Mouse (Mus musculus): ENCODE measurements around the gene Focad. TPM values are rescaled to one million over a fixed set of nuclear protein-coding genes. Genes with fewer than 3 reads are reported as not detected.

Gene Focad
- 22.5 and 24.3 TPM in 2 replicates for polyA plus RNA-seq (2011; ENCODE audit: insufficient read depth, insufficient read length, low read depth, missing spikeins)

DNA sequence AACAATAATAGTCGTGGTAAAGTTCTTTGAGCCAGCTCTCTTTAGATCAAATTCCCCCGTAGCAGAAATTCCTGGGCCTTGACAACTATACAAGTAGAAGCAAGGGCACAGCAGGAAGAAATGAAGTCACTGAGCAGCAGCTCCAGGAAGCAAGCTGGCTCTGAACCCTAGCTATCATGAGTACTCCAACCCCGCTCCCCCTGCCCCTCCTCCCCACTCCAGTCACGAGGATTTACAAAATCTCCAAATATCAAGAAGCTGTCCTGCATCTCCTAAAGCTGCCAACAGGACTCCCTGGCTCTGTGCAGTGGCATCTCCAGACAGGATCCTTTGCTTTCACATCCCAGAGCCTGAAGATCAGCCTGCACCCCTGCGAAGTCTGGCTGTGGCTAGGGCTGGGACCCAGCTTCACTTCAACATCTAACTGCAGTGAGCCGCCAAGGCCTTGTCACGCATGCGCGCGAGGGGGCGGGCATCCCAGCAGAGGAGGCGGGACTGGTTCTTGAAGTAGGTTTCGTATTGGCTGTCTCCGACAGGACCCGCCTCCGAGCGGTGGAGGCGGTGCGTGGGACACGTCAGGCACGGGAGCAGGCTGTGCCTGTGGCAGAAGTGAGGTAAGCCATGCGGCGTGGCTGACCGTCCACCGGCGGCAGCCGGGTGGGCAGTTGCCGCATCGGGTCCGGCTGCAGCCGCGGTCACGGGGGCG lies at the start of gene Focad:
TSS of gene Focad (plus strand) at position 568 of the 706 bp plus-strand sequence.
- no peak for TF ChIP-seq CTCF (IDR thresholded peaks at IDR 0.05; ENCODE audit: low read depth, low read length)
- TF ChIP-seq POLR2A (IDR thresholded peaks at IDR 0.05; ENCODE audit: insufficient read depth, low read length) = peak; percentile 78
- no peak for TF ChIP-seq EP300 (IDR thresholded peaks at IDR 0.05; ENCODE audit: insufficient read depth, low read depth, low read length)
- no peaks in the 10 kb centered on the region for H3K27me3 ChIP-seq (ENCODE audit: control insufficient read depth, insufficient read depth, low read length, poor library complexity, severe bottlenecking)
- H3K27ac ChIP-seq (ENCODE audit: insufficient read depth, low read length) = no peak within 1 kb of the TSS
- H3K9me3 ChIP-seq (replicated peaks; ENCODE audit: control insufficient read depth, insufficient read depth, low read length, poor library complexity, severe bottlenecking) = no peaks in the 10 kb centered on the region
- peaks cover 1% of the 10 kb centered on the region for H3K4me1 ChIP-seq (ENCODE audit: control insufficient read depth, insufficient read depth, low read length)
- H3K4me3 ChIP-seq (ENCODE audit: low read depth, low read length) = peak within 1 kb of the TSS; percentile 74
- H3K36me3 ChIP-seq (ENCODE audit: control insufficient read depth, insufficient read depth, low read length, poor library complexity, severe bottlenecking) = no peaks in the 10 kb centered on the region
- H3K9ac ChIP-seq (ENCODE audit: low read depth, poor library complexity, severe bottlenecking) = peak within 1 kb of the TSS; percentile 43

DNA sequence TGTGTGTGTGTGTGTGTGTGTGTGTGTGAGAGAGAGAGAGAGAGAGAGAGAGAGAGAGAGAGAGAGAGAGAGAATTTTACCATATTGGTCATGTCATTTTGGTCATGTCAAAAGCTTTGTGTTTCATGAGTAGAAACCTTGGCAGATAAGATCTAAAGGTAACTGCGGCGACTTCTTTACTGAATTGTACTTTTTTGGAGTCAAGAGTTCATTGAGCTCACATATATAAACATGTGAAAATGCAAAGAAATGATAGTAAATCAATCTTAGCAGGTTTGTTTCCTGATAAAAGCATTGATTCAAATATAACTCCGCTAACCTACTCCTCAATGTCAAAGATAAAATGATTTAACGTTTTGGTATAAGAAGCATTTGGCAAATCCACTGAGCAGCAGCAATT lies 49.3 kb upstream of the Focad start:
- no peak overlapping the region for H3K4me3 ChIP-seq (ENCODE audit: low read depth, low read length)
- no peaks in the 10 kb centered on the region for H3K36me3 ChIP-seq (ENCODE audit: control insufficient read depth, insufficient read depth, low read length, poor library complexity, severe bottlenecking)
- no peak overlapping the region for H3K9ac ChIP-seq (ENCODE audit: low read depth, poor library complexity, severe bottlenecking)
- H3K4me1 ChIP-seq (ENCODE audit: control insufficient read depth, insufficient read depth, low read length) = no peaks in the 10 kb centered on the region
- no peak for TF ChIP-seq EP300 (IDR thresholded peaks at IDR 0.05; ENCODE audit: insufficient read depth, low read depth, low read length)
- no peak overlapping the region for H3K27ac ChIP-seq (ENCODE audit: insufficient read depth, low read length)
- no peaks in the 10 kb centered on the region for H3K9me3 ChIP-seq (replicated peaks; ENCODE audit: control insufficient read depth, insufficient read depth, low read length, poor library complexity, severe bottlenecking)
- H3K27me3 ChIP-seq (ENCODE audit: control insufficient read depth, insufficient read depth, low read length, poor library complexity, severe bottlenecking) = no peaks in the 10 kb centered on the region

DNA sequence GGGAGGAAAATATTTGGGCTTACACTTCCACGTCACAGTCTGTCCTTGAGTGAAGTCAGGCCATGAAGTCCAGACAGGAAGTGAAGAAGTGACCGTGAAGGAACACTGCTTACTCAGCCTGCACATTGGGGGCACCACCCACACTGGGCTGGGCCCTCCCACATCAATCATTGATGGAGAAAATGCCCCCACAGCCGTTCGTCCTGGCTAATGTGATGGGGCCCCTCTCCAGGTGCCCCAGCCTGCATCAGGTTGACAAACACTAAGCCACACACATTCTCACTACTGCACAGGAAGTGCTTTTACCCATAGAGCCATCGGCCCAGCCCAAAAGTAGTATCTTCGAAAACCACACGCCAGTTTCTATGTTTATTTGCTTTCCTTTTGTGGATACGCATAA lies 48.1 kb upstream of the Focad start:
- Histone ChIP-seq H3K27ac (ENCODE audit: insufficient read depth, low read length) (no peak overlapping the region), H3K9me3 (replicated peaks; ENCODE audit: control insufficient read depth, insufficient read depth, low read length, poor library complexity, severe bottlenecking) (no peaks in the 10 kb centered on the region), H3K4me3 (ENCODE audit: low read depth, low read length) (no peak overlapping the region), H3K27me3 (ENCODE audit: control insufficient read depth, insufficient read depth, low read length, poor library complexity, severe bottlenecking) (no peaks in the 10 kb centered on the region), H3K4me1 (ENCODE audit: control insufficient read depth, insufficient read depth, low read length) (no peaks in the 10 kb centered on the region), H3K36me3 (ENCODE audit: control insufficient read depth, insufficient read depth, low read length, poor library complexity, severe bottlenecking) (no peaks in the 10 kb centered on the region), H3K9ac (ENCODE audit: low read depth, poor library complexity, severe bottlenecking) (no peak overlapping the region)
- TF ChIP-seq POLR2A (IDR thresholded peaks at IDR 0.05; ENCODE audit: insufficient read depth, low read length) (no peak), CTCF (IDR thresholded peaks at IDR 0.05; ENCODE audit: low read depth, low read length) (no peak), EP300 (IDR thresholded peaks at IDR 0.05; ENCODE audit: insufficient read depth, low read depth, low read length) (no peak)

DNA sequence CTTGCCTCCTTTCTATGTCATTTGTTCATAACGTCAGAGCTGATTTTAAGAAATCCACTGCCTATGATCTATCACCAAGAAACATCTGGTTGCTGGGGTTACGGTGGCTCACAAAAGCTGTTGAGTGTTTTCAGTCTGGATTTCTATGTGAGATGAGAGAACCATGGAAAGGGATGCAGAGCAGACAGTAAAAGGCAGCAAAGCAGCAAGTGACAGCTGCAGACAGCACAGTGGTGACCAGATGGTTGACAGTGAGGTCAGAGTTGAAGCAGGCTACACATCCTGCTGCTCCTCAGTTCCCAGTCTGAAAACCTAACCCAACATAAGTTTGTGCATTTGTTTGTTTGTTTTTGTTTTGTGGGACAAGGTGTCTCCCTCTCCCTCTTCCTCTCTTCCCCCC lies 19.0 kb upstream of the Focad start:
- Histone ChIP-seq H3K9ac (ENCODE audit: low read depth, poor library complexity, severe bottlenecking) (no peak overlapping the region), H3K27ac (ENCODE audit: insufficient read depth, low read length) (no peak overlapping the region), H3K4me1 (ENCODE audit: control insufficient read depth, insufficient read depth, low read length) (no peaks in the 10 kb centered on the region), H3K36me3 (ENCODE audit: control insufficient read depth, insufficient read depth, low read length, poor library complexity, severe bottlenecking) (no peaks in the 10 kb centered on the region), H3K9me3 (replicated peaks; ENCODE audit: control insufficient read depth, insufficient read depth, low read length, poor library complexity, severe bottlenecking) (no peaks in the 10 kb centered on the region), H3K4me3 (ENCODE audit: low read depth, low read length) (no peak overlapping the region), H3K27me3 (ENCODE audit: control insufficient read depth, insufficient read depth, low read length, poor library complexity, severe bottlenecking) (no peaks in the 10 kb centered on the region; the same call in 1 of the 2 replicates)
- no peak for TF ChIP-seq POLR2A (IDR thresholded peaks at IDR 0.05; ENCODE audit: insufficient read depth, low read length)
- no peak for TF ChIP-seq CTCF (IDR thresholded peaks at IDR 0.05; ENCODE audit: low read depth, low read length)
- TF ChIP-seq EP300 (IDR thresholded peaks at IDR 0.05; ENCODE audit: insufficient read depth, low read depth, low read length) = no peak

DNA sequence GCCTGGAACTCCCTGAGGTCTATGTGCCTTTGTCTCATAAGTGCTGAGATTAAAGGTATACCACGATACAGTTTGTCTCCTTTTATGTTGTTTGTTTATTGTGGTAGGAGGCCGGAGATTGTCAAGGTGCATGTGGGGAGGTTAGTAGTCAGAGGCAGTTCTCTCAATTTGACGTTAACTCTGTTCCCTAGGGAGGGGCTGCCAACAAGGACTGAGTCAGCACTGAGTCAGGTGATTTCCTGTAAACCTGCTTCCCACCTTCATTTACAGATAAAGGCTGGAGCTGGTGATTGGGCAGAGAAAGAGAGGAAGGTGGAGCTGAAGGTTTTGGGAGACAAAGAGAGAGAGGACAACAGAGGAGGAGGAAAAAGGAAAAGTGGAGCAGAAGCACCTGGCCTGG lies 15.4 kb upstream of the Focad start:
- TF ChIP-seq CTCF (IDR thresholded peaks at IDR 0.05; ENCODE audit: low read depth, low read length) (no peak), EP300 (IDR thresholded peaks at IDR 0.05; ENCODE audit: insufficient read depth, low read depth, low read length) (no peak), POLR2A (IDR thresholded peaks at IDR 0.05; ENCODE audit: insufficient read depth, low read length) (no peak)
- H3K9ac ChIP-seq (ENCODE audit: low read depth, poor library complexity, severe bottlenecking) = no peak overlapping the region

DNA sequence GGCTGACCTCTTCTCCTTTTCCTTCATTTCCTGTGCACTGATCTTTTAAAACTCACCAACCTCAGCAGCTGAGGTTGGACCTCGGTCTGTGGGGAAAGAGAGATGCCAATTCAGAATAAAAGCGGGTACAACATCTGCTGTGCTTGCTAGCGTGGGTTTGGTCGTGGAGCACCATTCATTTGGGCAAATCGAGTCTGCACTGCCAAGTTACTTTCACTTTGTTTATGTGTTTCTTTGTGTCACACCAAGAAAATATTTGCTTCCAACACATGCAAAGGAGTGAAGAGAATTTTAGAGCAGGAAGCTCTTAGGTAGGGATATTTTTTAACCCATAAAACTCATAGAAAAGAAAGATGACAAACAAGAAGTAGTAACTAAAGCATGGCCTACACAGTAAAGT lies 13.0 kb upstream of the Focad start:
- Histone ChIP-seq H3K4me3 (ENCODE audit: low read depth, low read length) (no peak overlapping the region), H3K36me3 (ENCODE audit: control insufficient read depth, insufficient read depth, low read length, poor library complexity, severe bottlenecking) (no peaks in the 10 kb centered on the region), H3K9me3 (replicated peaks; ENCODE audit: control insufficient read depth, insufficient read depth, low read length, poor library complexity, severe bottlenecking) (no peaks in the 10 kb centered on the region), H3K27me3 (ENCODE audit: control insufficient read depth, insufficient read depth, low read length, poor library complexity, severe bottlenecking) (no peaks in the 10 kb centered on the region), H3K27ac (ENCODE audit: insufficient read depth, low read length) (no peak overlapping the region), H3K9ac (ENCODE audit: low read depth, poor library complexity, severe bottlenecking) (no peak overlapping the region), H3K4me1 (ENCODE audit: control insufficient read depth, insufficient read depth, low read length) (no peaks in the 10 kb centered on the region)
- no peak for TF ChIP-seq CTCF (IDR thresholded peaks at IDR 0.05; ENCODE audit: low read depth, low read length)
- TF ChIP-seq EP300 (IDR thresholded peaks at IDR 0.05; ENCODE audit: insufficient read depth, low read depth, low read length) = no peak
- no peak for TF ChIP-seq POLR2A (IDR thresholded peaks at IDR 0.05; ENCODE audit: insufficient read depth, low read length)

More for the DNA sequence above, 15.4 kb upstream of the Focad start:
- H3K27ac ChIP-seq (ENCODE audit: insufficient read depth, low read length) = no peak overlapping the region
- no peaks in the 10 kb centered on the region for H3K36me3 ChIP-seq (ENCODE audit: control insufficient read depth, insufficient read depth, low read length, poor library complexity, severe bottlenecking)
- H3K4me1 ChIP-seq (ENCODE audit: control insufficient read depth, insufficient read depth, low read length) = no peaks in the 10 kb centered on the region
- no peaks in the 10 kb centered on the region; the same call in 1 of the 2 replicates for H3K27me3 ChIP-seq (ENCODE audit: control insufficient read depth, insufficient read depth, low read length, poor library complexity, severe bottlenecking)
- no peak overlapping the region for H3K4me3 ChIP-seq (ENCODE audit: low read depth, low read length)
- no peaks in the 10 kb centered on the region for H3K9me3 ChIP-seq (replicated peaks; ENCODE audit: control insufficient read depth, insufficient read depth, low read length, poor library complexity, severe bottlenecking)

Data from ES-Bruce4 (cell line).